Mouse (Mus musculus) bone marrow, adult 2 months (tissue): Measurements from ENCODE around the gene March10.

Source experiments
- CTCF ChIP-seq: fragments of 200-500 bp; IDR thresholded peaks from 2 replicates; pipeline ENCODE4 v1.5.1; 2011; ENCODE audit warnings: low read length, control low read depth; ENCODE audit not compliant: control insufficient read depth, insufficient read depth
- POLR2A ChIP-seq: fragments of 200-500 bp; IDR thresholded peaks from 2 replicates; pipeline ENCODE4 v1.6.1; 2011; ENCODE audit warnings: low read depth, mild to moderate bottlenecking, control low read depth, low read length, borderline replicate concordance; ENCODE audit not compliant: control insufficient read depth

DNA sequence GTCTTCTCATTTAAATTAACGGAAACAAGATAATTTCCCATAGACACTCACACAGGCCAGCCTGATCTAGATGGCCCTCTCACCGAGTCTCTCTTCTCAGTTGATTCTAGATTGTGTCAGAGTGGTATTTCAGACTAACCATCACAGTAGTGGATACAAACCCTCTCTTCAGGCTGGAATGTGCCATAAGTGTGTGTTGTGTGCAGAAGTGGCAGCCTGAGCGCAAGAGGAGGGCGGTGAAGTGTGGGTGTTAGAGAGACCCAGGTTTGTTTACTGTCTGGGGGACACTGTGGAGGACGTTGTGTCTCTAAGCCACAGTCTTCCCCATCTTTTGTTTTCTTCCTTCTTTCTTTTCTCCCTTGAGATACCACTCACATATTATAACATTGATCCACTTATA lies 133.0 kb downstream of the March10 start:
- TF ChIP-seq CTCF (no peak), POLR2A (no peak)
